Mouse (Mus musculus): Measurements from ENCODE around the gene Lpgat1.

Lpgat1 gene

DNA sequence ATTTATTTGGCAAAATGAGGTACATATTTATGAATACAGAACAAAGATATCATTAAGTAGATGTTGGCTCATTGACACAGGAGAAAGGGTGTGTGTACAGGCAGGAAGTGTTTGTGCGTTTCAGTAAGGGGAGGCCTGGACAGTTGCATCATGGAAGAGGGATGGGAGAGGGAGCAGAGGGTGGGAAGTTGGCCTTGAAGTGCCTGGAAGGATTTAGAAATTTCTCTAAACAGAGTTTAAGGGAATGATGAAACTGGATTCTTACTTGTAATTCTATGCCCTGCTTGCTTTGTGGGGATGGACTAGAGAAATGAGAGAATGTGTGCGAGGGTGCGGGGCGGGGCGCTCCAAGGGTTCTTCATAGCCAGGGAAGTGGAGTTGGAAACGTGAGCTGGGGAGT is 20.2 kb downstream of the Lpgat1 start:
- DNase-seq, result no peak

GRCm38 (mm10) chr1:191738726-191739125 is 21.1 kb downstream of the Lpgat1 start:
- no peak for DNase-seq

DNA sequence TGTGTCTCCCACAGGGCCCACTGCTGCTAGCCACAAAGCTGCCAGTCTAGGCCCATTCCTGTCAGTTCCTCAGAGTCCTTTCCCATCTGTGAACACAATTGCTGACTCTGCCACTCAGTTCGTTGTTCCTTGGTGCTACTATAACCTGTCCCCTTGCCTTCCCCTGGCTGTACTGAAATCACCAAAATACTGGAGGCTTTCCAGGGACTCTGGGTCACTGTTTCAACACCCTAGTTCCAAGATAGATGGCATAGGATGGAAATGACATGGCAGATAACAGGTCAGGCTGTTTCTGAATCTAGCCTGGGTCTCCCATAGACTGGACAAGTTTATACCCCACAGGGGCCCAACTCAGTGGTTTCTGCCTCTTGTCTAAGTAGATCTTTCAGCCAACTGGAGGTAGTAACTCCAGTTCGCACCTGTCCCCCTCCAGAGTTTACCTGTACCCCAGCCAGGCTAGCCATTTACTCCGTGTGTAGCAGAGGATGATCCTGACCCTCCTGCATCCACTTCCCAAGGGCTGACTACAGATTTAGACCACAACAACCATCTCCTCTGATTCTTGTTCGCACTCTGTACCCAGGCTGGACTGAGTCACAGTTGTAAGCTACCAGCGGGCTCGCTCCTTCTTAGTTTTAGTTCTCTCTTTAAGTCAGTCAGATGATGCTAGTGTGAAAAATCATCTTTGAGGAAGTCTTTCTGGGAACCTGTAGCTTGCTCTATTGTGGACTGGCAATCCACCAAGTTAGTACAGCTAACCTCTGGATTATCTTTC is 23.1 kb downstream of the Lpgat1 start:
- no peak for DNase-seq

- no peak for DNase-seq
These were observed 24.0 kb downstream of the Lpgat1 start for GRCm38 (mm10) chr1:191741635-191742034.

GRCm38 (mm10) chr1:191748431-191748830 is 30.8 kb downstream of the Lpgat1 start:
- DNase-seq, result no peak

- no peak for DNase-seq
These were observed 39.0 kb downstream of the Lpgat1 start for GRCm38 (mm10) chr1:191756520-191757199.

- DNase-seq, result no peak
These were observed 56.5 kb downstream of the Lpgat1 start for GRCm38 (mm10) chr1:191774106-191774505.

- no peak for DNase-seq
These were observed 57.5 kb downstream of the Lpgat1 start for GRCm38 (mm10) chr1:191775116-191775515.

DNA sequence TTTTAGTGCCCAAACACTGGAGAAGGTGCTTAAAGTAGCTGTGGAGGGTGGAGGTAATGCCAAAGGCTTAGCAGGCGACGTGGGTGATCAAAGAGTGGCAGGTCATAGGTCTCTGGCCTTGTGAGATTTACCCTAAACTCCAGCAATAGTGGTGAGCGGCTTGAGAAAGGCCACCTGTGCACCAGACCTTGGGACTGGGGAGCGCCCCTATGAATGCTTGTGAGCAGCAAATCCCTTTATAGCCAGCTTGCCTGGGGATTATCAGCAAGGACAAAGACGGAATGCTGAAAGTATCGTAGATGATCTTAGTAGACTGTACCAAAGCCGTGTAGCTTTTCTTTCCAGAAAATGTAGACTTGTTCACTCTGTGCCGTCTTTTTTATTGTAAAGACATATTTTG is 59.9 kb downstream of the Lpgat1 start:
- DNase-seq, result no peak

GRCm38 (mm10) chr1:191780470-191780869 is 62.8 kb downstream of the Lpgat1 start:
- DNase-seq, result no peak

- no peak for DNase-seq
These were observed 67.5 kb downstream of the Lpgat1 start for GRCm38 (mm10) chr1:191785108-191785507.

GRCm38 (mm10) chr1:191786255-191786654 is 68.6 kb downstream of the Lpgat1 start:
- DNase-seq, result no peak

DNA sequence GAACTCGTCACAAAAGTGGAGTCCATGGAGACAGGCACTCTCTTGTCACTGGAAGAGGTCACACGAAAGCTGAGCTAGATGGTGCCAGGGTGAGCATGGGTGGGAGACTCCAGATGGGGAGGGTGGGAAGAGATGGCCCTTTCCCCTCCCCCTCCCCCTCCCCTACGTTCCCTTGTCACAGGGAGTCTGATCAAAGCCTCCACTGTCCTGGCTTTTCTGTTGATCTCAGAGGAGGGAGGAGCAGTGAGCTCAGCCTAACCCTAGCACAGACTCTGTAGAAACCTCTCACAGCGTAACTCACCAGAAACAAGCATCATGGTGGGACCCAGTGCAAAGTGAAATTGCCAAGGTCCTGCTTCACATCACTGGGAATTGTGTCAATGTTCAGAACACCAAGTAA is 69.7 kb downstream of the Lpgat1 start:
- no peak for DNase-seq

- DNase-seq, result no peak
These were observed 75.4 kb downstream of the Lpgat1 start for GRCm38 (mm10) chr1:191792991-191793390.

DNA sequence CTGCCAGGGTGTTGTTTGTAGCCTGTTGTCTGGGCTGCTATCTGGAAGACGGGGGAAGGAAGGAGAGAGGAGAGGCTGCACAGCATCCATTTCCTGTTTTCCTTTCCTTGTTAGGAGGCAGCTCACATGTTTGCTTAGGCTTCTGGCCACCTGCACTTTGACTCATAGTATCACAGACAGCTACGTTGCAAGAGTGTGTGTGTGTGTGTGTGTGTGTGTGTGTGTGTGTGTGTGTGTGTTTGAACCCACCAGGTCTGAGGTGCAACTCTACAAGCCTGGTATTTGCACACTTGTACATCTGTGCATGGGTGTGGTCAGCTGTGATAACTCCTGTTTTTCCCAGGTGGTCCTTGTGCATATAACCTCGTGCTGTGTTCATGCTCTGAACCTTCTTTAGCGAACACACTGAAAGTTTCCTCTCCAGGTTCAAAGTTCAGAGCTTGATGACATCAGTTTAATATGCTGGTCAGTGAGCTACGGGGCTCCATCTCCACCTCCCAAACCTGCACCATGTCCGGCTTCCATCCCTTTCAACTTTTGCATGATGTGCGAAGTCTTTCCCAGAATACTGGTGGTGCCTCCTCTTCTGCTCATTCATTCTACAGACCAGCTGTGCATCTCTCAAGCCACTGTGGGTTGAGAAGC is 76.4 kb downstream of the Lpgat1 start:
- no peak for DNase-seq

GRCm38 (mm10) chr1:191796238-191796896 is 78.7 kb downstream of the Lpgat1 start:
- DNase-seq, result no peak

DNA sequence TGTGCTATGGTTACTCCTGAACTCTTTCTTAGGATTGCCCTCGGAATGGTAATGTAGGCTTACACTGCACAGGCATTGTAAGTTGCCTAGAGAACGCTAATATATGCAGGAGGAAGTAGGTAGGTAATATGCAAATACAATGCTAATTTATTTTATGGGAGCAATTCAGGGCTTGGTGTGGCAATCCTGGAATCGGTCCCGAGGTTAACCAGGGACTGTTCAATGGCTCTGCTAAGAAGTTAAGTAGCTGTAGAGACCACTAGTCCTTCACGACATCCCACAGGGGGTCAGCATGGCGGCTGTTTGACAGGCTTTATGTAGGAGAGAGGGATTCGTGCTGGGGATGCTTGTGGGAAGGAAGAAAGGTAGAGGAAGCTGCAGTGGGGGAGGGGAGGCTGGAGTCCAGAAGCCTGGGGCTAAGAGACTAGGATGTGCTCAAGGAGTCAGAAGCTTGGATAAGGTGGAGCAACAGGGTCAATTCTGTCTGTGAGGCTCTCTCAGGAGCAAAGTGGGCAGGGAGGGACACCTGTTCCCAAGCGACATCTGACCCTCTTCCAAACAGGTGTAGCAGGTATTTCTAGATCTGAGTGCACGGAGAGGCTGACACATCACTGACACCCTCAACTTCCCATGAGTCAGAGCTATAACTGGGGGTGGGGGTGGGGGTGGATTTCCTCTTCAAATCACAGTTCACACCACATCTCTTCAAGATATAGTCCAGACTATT is 84.6 kb downstream of the Lpgat1 start:
- no peak for DNase-seq

DNA sequence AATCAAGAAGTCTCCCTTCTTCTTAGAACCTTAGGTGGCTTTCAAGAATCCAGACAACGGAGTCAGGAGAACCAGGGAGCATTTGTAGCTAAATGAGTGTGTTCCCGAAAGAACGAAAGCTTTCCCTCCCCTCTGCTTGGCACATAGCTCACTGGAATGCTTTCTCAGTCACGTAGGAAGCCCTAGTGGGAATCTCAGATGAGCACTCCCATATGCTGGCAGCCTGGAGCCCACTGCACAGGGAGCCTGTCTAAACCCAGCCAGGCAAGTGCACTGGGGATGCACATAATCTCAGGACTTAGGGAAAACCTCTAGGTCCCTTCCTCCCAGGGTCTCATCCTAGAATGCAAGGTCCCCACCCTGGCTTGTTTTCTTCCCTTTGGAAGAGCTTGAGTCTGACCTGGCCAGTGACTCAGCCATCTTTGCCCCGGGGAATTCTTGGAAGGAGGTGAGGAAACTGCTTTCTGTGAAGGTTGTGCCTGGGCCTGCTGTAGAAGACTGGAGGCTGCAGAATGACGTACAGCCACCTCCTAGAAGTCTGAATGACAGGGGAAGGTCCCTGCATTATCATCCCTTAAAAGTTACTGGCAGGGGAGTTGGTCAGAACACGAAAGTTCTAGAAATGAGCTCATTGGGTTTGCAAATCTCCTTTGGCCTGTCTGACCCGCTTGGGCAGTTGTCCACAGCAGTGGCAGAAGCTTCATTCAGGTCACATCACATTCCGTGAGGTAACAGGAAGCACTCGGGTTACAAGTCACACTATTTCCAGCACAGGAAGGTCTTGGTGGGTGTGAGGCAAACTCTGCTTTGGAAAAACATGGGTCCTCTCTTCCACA is 85.4 kb downstream of the Lpgat1 start:
- no peak for DNase-seq

GRCm38 (mm10) chr1:191804747-191805146 is 87.1 kb downstream of the Lpgat1 start:
- no peak for DNase-seq

DNA sequence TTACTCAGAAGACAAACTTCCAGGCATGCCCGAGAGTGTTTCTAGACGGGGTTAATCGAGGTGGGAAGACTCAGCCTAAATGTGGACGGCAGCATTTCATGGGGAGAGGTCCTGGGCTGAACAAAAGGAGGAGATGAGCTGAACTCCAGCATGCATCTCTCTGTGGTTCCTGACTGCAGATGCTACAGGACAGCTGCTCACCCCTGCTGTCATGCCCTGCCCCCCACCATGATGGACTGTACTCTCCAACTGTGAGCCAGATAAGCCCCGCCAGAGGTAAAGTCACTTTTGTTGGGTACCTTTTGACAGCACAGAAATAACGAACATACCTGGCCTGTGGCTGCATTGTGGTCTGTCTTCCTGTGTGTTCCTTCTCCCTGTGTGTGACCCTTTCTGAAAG is 88.2 kb downstream of the Lpgat1 start:
- DNase-seq, result no peak

DNA sequence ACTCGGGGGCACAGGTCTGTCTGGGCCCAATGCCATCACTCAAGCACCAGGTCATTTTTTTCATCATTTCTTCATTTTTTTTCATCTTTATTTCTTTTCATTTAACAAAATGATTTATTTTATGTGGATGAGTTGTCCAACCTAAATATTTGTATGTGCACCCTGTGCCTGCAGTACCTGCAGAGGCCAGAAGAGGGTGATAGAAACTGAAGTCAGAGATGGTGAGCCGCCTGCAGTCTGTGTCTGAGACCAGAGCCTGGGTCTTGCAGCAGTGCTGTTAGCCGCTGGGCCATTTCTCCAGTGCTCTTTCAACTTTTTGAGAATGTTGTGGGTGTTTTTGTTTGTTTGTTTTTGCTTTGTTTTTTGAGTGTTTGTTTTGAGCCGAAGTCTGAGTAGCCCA is 89.1 kb downstream of the Lpgat1 start:
- DNase-seq, result no peak

DNA sequence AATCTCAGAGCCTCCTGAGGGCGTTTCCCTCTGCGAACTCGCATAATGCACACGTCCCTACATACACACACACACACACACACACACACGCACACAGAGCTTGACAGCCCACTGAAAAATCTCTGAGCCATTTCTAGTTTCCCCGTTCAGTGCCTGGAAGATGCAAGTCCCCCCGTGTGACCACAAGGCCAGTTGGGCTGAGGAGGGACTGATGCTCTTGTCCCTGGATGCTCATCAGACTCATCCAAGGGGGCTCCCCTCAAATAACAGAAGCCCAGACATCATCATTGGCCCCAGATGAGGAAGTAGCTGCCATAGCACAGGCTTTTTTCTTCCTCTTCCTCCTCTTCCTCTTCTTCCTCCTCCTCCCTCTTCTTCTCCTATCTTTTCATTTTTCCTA is 90.3 kb downstream of the Lpgat1 start:
- no peak for DNase-seq
